Mouse (Mus musculus) right cerebral cortex, adult 2 months (tissue): ENCODE measurements at regions not wholly inside any gene's neighbourhood (a gene's known extent, or its start where the extent isn't known, plus 50 kb on each side); places are given as distances from the start of the nearest gene placed in this dataset.

Experiments used
- DNase-seq, 2 experiments: peaks; one replicate each; pipeline ENCODE4 v3.0.0; 2021 to 2022; ENCODE audit warnings: low spot score in 2 of 2

DNA sequence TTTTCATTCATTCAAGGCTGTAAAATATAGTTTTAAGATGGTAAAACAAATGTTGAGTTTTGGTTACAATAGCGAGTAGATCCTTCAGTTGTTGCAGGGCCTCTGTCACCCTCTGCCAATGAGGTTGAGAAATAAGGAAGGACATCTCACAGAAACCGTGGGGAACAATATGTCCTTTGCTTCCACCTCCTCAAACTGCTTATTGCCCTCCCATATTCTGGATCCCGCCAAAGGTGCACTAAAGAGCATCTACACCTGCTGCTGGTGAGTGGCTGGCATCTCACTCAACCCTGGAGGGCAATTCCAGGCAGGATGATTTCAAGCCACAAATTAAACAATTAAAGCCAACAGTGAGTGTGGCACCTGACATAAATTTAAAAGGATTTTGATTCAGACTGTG lies 53.4 kb downstream of the Prr30 start:
- no peak for DNase-seq

DNA sequence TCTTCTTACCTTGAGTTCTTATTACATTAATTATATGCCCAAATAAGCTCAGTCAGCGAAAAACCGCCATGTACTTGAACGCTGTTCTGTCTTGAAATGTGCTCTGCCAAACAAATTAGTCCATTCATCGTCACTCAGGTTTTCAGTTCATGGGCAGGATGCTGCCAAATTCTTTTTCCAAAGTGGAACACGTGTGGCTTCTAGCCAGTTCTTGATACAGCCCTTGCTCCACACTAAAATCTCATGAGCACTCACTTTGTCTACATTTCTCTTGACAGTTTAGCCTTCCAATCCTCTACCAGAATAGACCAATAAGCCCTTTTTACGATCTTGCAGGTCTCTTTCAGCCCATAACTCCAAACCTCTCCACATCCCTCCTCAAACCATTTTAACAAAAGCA lies 62.7 kb downstream of the Prr30 start:
- peak in 1 of 2 experiments; percentile 3 for DNase-seq
